Mouse (Mus musculus): ENCODE measurements around the gene Inca1. TPM values are rescaled to one million over a fixed set of nuclear protein-coding genes. Genes with fewer than 3 reads are reported as not detected.
A peak's percentile ranks its signal among the peaks of the same experiment; 100 is the strongest.

The Inca1 gene
- polyA plus RNA-seq, 1 experiment: 5.2 TPM

- no peak for TF ChIP-seq POLR2A (IDR thresholded peaks at IDR 0.05; ENCODE audit: extremely low read depth, insufficient read depth, low read length)
- TF ChIP-seq CTCF (IDR thresholded peaks at IDR 0.05; ENCODE audit: extremely low read depth, insufficient read depth, low read length): no peak
- Histone ChIP-seq H3K4me1 (ENCODE audit: control insufficient read depth, insufficient read depth, low read length) (no peaks in the 10 kb centered on the region), H3K4me3 (ENCODE audit: insufficient read depth, low read length) (peak overlapping the region; percentile 42; the same call in 1 of the 2 replicates), H3K27ac (ENCODE audit: insufficient read depth, low read length) (no peak overlapping the region)
Measured at GRCm38 (mm10) chr11:70667271-70668150, 32.4 kb downstream of the Inca1 start.

- no peak for TF ChIP-seq POLR2A (IDR thresholded peaks at IDR 0.05; ENCODE audit: extremely low read depth, insufficient read depth, low read length)
- TF ChIP-seq CTCF (IDR thresholded peaks at IDR 0.05; ENCODE audit: extremely low read depth, insufficient read depth, low read length): no peak
Measured at GRCm38 (mm10) chr11:70666687-70667086, 33.3 kb downstream of the Inca1 start.

GRCm38 (mm10) chr11:70664741-70665140 lies 35.2 kb downstream of the Inca1 start:
- TF ChIP-seq POLR2A (IDR thresholded peaks at IDR 0.05; ENCODE audit: extremely low read depth, insufficient read depth, low read length): no peak
- Histone ChIP-seq H3K4me3 (ENCODE audit: insufficient read depth, low read length) (no peak overlapping the region), H3K27ac (ENCODE audit: insufficient read depth, low read length) (no peak overlapping the region), H3K4me1 (ENCODE audit: control insufficient read depth, insufficient read depth, low read length) (no peaks in the 10 kb centered on the region)

More at GRCm38 (mm10) chr11:70666687-70667086, 33.3 kb downstream of the Inca1 start:
- no peaks in the 10 kb centered on the region for H3K4me1 ChIP-seq (ENCODE audit: control insufficient read depth, insufficient read depth, low read length)
- H3K4me3 ChIP-seq (ENCODE audit: insufficient read depth, low read length): no peak overlapping the region
- H3K27ac ChIP-seq (ENCODE audit: insufficient read depth, low read length): no peak overlapping the region

GRCm38 (mm10) chr11:70663957-70664356 lies 36.0 kb downstream of the Inca1 start:
- TF ChIP-seq CTCF (IDR thresholded peaks at IDR 0.05; ENCODE audit: extremely low read depth, insufficient read depth, low read length): no peak
- TF ChIP-seq POLR2A (IDR thresholded peaks at IDR 0.05; ENCODE audit: extremely low read depth, insufficient read depth, low read length): no peak
- H3K27ac ChIP-seq (ENCODE audit: insufficient read depth, low read length): no peak overlapping the region
- no peaks in the 10 kb centered on the region for H3K4me1 ChIP-seq (ENCODE audit: control insufficient read depth, insufficient read depth, low read length)
- no peak overlapping the region for H3K4me3 ChIP-seq (ENCODE audit: insufficient read depth, low read length)

GRCm38 (mm10) chr11:70663101-70663500 lies 36.9 kb downstream of the Inca1 start:
- TF ChIP-seq POLR2A (IDR thresholded peaks at IDR 0.05; ENCODE audit: extremely low read depth, insufficient read depth, low read length) (no peak), CTCF (IDR thresholded peaks at IDR 0.05; ENCODE audit: extremely low read depth, insufficient read depth, low read length) (no peak)
- Histone ChIP-seq H3K27ac (ENCODE audit: insufficient read depth, low read length) (no peak overlapping the region), H3K4me1 (ENCODE audit: control insufficient read depth, insufficient read depth, low read length) (no peaks in the 10 kb centered on the region), H3K4me3 (ENCODE audit: insufficient read depth, low read length) (no peak overlapping the region)

- TF ChIP-seq CTCF (IDR thresholded peaks at IDR 0.05; ENCODE audit: extremely low read depth, insufficient read depth, low read length) (no peak), POLR2A (IDR thresholded peaks at IDR 0.05; ENCODE audit: extremely low read depth, insufficient read depth, low read length) (no peak)
- Histone ChIP-seq H3K4me1 (ENCODE audit: control insufficient read depth, insufficient read depth, low read length) (no peaks in the 10 kb centered on the region), H3K27ac (ENCODE audit: insufficient read depth, low read length) (no peak overlapping the region), H3K4me3 (ENCODE audit: insufficient read depth, low read length) (no peak overlapping the region)
Measured at GRCm38 (mm10) chr11:70660571-70660970, 39.4 kb downstream of the Inca1 start.

GRCm38 (mm10) chr11:70658942-70659341 lies 41.0 kb downstream of the Inca1 start:
- H3K4me3 ChIP-seq (ENCODE audit: insufficient read depth, low read length): no peak overlapping the region
- no peak for TF ChIP-seq CTCF (IDR thresholded peaks at IDR 0.05; ENCODE audit: extremely low read depth, insufficient read depth, low read length)
- TF ChIP-seq POLR2A (IDR thresholded peaks at IDR 0.05; ENCODE audit: extremely low read depth, insufficient read depth, low read length): no peak
- no peak overlapping the region for H3K27ac ChIP-seq (ENCODE audit: insufficient read depth, low read length)
- H3K4me1 ChIP-seq (ENCODE audit: control insufficient read depth, insufficient read depth, low read length): no peaks in the 10 kb centered on the region

- no peak for TF ChIP-seq CTCF (IDR thresholded peaks at IDR 0.05; ENCODE audit: extremely low read depth, insufficient read depth, low read length)
- TF ChIP-seq POLR2A (IDR thresholded peaks at IDR 0.05; ENCODE audit: extremely low read depth, insufficient read depth, low read length): no peak
- no peaks in the 10 kb centered on the region for H3K4me1 ChIP-seq (ENCODE audit: control insufficient read depth, insufficient read depth, low read length)
- H3K27ac ChIP-seq (ENCODE audit: insufficient read depth, low read length): no peak overlapping the region
- H3K4me3 ChIP-seq (ENCODE audit: insufficient read depth, low read length): no peak overlapping the region
Measured at GRCm38 (mm10) chr11:70658521-70658920, 41.4 kb downstream of the Inca1 start.

- TF ChIP-seq POLR2A (IDR thresholded peaks at IDR 0.05; ENCODE audit: extremely low read depth, insufficient read depth, low read length): no peak
- no peak for TF ChIP-seq CTCF (IDR thresholded peaks at IDR 0.05; ENCODE audit: extremely low read depth, insufficient read depth, low read length)
- Histone ChIP-seq H3K27ac (ENCODE audit: insufficient read depth, low read length) (no peak overlapping the region), H3K4me3 (ENCODE audit: insufficient read depth, low read length) (no peak overlapping the region), H3K4me1 (ENCODE audit: control insufficient read depth, insufficient read depth, low read length) (no peaks in the 10 kb centered on the region)
Measured at GRCm38 (mm10) chr11:70657991-70658390, 42.0 kb downstream of the Inca1 start.

- H3K27ac ChIP-seq (ENCODE audit: insufficient read depth, low read length): no peak overlapping the region
- 0 out of 2 replicates have a peak, but pooled peaks cover under 1% of the 10 kb centered on the region for H3K4me1 ChIP-seq (ENCODE audit: control insufficient read depth, insufficient read depth, low read length)
- TF ChIP-seq POLR2A (IDR thresholded peaks at IDR 0.05; ENCODE audit: extremely low read depth, insufficient read depth, low read length): no peak
- TF ChIP-seq CTCF (IDR thresholded peaks at IDR 0.05; ENCODE audit: extremely low read depth, insufficient read depth, low read length): no peak
- H3K4me3 ChIP-seq (ENCODE audit: insufficient read depth, low read length): no peak overlapping the region
Measured at GRCm38 (mm10) chr11:70657573-70657972, 42.4 kb downstream of the Inca1 start.

All from cortical plate, adult 2 months (tissue).